Mouse (Mus musculus): Measurements from ENCODE around the gene Gm29666. TPM values are rescaled to one million over a fixed set of nuclear protein-coding genes. Genes with fewer than 3 reads are reported as not detected.

Gm29666 gene
- total RNA-seq (2021): under 1 TPM; 0.11 to 0.17 TPM

GRCm38 (mm10) chr15:84919938-84920337 lies at the start of gene Gm29666:
Gene Gm29666, minus strand, starts transcription at chr15:84920038.
- intact Hi-C loops (cut with DNase I): no loop called here
- DNase-seq: no peak

- no peak for DNase-seq
- intact Hi-C loops (cut with DNase I): no loop called here
These were observed 48.7 kb upstream of the Gm29666 start for GRCm38 (mm10) chr15:84968534-84968933.

GRCm38 (mm10) chr15:84965575-84966360 lies 45.9 kb upstream of the Gm29666 start:
- peak; percentile 48 to 65 for DNase-seq
- intact Hi-C loops (cut with DNase I): no loop called here

- no peak for DNase-seq
These were observed 44.9 kb upstream of the Gm29666 start for GRCm38 (mm10) chr15:84964771-84965170.

GRCm38 (mm10) chr15:84962518-84962917 lies 42.7 kb upstream of the Gm29666 start:
- intact Hi-C loops (cut with DNase I): no loop called here
- no peak for DNase-seq

More at GRCm38 (mm10) chr15:84964771-84965170, 44.9 kb upstream of the Gm29666 start:
- intact Hi-C loops (cut with DNase I): no loop called here

GRCm38 (mm10) chr15:84960692-84961091 lies 40.9 kb upstream of the Gm29666 start:
- DNase-seq: no peak
- intact Hi-C loops (cut with DNase I): no loop called here

DNA sequence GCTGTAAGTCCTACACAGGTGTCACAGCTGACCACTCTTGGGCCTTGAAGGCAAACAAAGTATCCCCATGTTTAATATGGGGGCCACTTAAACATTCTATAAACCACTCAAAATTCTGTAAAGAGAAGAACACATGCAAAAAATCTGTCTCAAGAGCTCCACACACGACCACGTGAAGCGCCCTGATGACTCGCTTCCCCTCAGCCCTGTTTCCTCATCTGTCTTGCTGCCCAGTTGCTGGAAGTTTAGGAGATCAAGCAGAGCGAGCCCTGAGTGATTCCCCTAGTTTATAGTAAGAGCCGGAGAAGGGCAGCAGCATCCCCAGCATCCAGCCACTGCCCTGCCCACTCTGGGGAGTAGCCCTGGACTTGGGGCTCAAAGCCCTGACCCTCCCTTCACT lies 40.1 kb upstream of the Gm29666 start:
- DNase-seq: no peak
- intact Hi-C loops (cut with DNase I): no loop called here

GRCm38 (mm10) chr15:84958331-84958730 lies 38.5 kb upstream of the Gm29666 start:
- intact Hi-C loops (cut with DNase I): no loop called here
- no peak for DNase-seq

GRCm38 (mm10) chr15:84957851-84958250 lies 38.0 kb upstream of the Gm29666 start:
- no peak for DNase-seq
- intact Hi-C loops (cut with DNase I): no loop called here

GRCm38 (mm10) chr15:84953259-84953658 lies 33.4 kb upstream of the Gm29666 start:
- DNase-seq: no peak
- intact Hi-C loops (cut with DNase I): no loop called here

DNA sequence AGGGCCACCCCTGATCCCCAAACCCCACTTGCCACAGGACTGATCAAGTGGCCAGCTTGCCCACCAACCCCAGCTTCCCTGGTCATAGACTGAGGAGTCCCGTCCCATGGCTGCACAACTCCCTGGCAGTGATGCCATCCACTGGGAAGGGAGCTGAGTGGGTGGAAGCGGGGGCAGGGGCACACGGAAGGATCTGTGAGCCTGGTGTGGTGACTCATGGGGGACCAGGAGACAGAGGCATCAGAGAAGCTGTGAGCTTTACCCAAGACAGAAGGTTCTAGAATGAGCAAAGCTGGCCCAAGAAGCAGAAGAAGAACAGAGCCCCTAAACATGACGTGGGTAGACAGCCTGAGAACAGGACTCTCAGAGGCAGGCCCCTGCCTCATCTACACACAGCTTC lies 30.2 kb upstream of the Gm29666 start:
- intact Hi-C loops (cut with DNase I): no loop called here
- DNase-seq: no peak

DNA sequence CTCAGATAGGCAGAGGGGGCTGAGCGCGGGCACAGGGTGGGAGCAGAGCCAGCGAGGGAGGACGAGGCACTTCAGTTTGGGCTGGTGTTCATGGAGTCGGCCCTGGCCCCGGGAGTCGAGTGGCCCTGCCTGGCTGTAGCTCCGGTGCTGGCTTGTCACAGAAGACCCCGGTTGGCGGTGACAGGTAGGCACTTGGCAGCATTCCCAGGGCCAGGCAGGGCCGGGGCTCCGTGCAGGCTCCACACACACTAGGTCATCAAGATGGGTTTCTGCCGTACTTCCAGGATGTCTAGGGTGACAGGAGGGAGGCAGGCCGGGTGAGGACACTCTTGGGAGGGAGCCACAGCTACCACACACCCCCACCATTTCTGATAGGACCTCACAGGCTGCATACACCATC lies 29.2 kb upstream of the Gm29666 start:
- DNase-seq: no peak
- intact Hi-C loops (cut with DNase I): no loop called here

DNA sequence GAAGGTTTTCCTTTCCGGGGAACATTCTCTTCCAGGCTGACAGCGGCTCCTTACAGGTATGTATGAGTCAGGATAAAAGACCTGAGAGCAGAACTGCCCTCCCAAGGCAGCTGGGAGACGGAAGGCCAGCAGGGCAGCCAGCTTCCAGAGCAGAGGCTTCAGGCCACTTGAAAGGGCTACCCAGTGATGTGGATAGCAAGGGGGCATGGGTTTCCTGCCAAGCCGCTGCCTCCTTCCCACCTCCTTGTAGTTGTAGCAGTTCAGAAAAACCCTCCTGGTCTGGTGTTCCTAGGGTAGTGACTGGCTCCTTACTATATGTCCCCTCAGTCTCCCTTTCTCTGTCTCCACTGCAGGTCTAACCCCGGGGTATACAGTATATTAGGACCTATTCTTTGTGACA lies 24.5 kb upstream of the Gm29666 start:
- intact Hi-C loops (cut with DNase I): no loop called here
- DNase-seq: no peak

DNA sequence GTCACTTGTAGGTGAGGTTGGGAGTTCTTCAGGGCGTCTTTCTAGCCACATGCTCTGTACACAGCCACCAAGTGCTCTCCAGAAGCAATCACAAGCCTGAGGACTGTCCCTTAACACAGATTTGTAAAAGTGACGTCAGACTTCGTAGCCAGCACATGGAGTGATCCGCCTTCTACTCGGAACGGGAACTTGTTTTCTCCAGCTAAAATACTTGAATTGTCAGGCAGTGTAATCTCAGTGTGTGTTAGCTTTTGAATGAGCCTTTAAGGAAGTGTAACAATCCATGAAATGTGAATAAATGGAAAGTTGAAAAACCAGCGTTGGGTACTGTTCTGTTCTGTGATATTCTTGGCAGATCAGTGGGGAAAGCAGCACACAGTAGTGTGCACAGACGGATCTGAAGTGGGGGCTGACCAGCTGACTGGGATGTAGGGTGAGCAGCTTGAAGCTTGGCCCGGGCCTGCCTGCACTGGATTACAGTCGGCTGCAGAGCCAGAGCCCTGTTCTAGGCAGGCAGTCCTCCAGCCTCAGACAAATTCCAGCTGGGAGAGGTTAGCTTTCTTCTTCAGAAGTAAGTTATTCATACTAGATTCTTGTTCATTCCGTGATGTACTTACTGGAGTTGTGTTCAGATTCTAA lies 22.9 kb upstream of the Gm29666 start:
- peak in 1 of 2 experiments; percentile 32 for DNase-seq
- intact Hi-C loops (cut with DNase I): no loop called here

DNA sequence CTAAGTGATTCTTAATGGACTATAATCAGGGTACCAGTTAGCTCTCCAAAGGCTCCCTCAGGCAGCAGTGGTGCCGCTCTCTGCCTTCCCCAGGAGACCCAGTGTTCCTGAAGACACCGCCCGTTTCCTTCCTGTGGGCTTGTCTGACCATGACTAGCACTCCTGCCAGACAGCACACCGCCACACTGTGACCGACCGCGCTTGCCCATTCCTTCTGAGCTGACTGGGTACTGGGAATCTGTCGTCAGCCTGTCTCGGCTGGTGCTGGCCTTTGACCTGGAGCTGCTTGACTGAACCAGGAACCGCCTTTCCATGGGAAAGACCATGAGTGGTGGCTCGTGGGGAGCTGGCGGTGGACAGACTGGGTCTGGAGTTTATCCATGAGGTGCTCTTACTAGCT lies 20.3 kb upstream of the Gm29666 start:
- intact Hi-C loops (cut with DNase I): no loop called here

DNA sequence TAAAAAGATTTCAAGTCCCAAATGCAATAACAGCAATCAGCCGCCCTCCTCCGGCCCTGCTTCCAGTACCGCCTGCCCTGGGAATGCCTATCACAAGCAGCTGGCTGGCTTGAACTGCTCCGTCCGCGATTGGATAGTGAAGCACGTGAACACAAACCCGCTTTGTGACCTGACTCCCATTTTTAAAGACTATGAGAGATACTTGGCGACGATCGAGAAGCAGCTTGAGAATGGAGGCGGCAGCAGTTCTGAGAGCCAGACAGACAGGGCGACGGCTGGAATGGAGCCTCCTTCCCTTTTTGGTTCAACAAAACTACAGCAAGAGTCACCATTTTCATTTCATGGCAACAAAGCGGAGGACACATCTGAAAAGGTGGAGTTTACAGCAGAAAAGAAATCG lies 15.1 kb upstream of the Gm29666 start:
- intact Hi-C loops (cut with DNase I): no loop called here
- no peak for DNase-seq

More for the DNA sequence above, 20.3 kb upstream of the Gm29666 start:
- peak in 1 of 2 experiments; percentile 21 for DNase-seq

- intact Hi-C loops (cut with DNase I): no loop called here
- DNase-seq: no peak
These were observed 12.5 kb upstream of the Gm29666 start for GRCm38 (mm10) chr15:84932351-84932750.

DNA sequence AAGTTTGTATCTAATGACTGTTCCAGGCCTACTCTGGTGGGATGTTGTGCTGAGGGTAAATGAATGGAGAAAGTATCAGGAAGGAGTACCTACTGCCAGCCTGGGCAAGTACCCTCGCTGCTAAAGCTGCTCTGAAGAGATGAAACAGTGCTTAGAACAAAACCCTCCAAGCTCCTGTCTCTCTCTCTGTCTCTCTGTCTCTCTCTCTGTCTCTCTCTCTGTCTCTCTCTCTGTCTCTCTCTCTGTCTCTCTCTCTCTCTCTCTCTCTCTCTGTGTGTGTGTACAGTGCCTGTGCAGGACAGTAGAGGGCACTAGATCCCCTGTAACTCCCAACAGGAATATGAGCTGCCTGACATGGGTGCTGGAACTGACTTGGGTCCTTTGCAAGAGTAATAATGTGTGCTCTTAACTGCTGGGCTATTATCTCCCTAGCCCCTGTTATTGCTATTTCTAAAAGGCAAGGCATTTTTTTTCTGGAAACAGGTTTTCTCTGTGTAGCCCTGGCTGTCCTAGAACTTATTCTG lies 5.7 kb upstream of the Gm29666 start:
- DNase-seq: no peak
- intact Hi-C loops (cut with DNase I): loop anchor here (1.0 to 5.0 kb wide), 3 partner anchors 63 to 147 kb away; partner anchors contain the start of gene 5031439G07Rik

- intact Hi-C loops (cut with DNase I): loop anchor here (1.0 to 5.0 kb wide), 3 partner anchors 64 to 147 kb away; partner anchors contain the start of gene 5031439G07Rik
- DNase-seq: no peak
These were observed 5.0 kb upstream of the Gm29666 start for GRCm38 (mm10) chr15:84924781-84925315.

- no peak for DNase-seq
- intact Hi-C loops (cut with DNase I): loop anchor here (2.0 kb wide), 2 partner anchors 65 to 71 kb away; partner anchors contain the start of gene 5031439G07Rik
These were observed 3.8 kb upstream of the Gm29666 start for GRCm38 (mm10) chr15:84923508-84924181.

Measured in heart, postnatal 36 days (tissue).